Mouse (Mus musculus) kidney, postnatal 0 days (tissue): ENCODE data around the gene Pik3r2. TPM values are rescaled to one million over a fixed set of nuclear protein-coding genes. Genes with fewer than 3 reads are reported as not detected.
A peak's percentile ranks its signal among the peaks of the same experiment; 100 is the strongest.

Experiments used
- ATAC-seq: fragments of 200-750 bp; cut with Nextera tagmentation; replicated peaks from 2 replicates; pipeline ENCODE4 v1.8.0; 2017; ENCODE audit warnings: low read depth, moderate number of reproducible peaks, moderate TSS enrichment, moderate library complexity; ENCODE audit not compliant: low FRiP score
- DNase-seq: peaks from one replicate; pipeline ENCODE4 v3.0.0-alpha.2; 2016; ENCODE audit warnings: low spot score
- H3K27ac ChIP-seq: fragments of 300-500 bp; sonication (generic); 2 replicates; pipeline ENCODE4 v1.5.1; 2014; ENCODE audit warnings: mild to moderate bottlenecking
- H3K27me3 ChIP-seq: fragments of 300-500 bp; sonication (generic); 2 replicates; pipeline ENCODE4 v1.6.1; 2014; ENCODE audit warnings: low read length, mixed read lengths; ENCODE audit not compliant: insufficient read depth
- H3K36me3 ChIP-seq: fragments of 300-500 bp; sonication (generic); 2 replicates; pipeline ENCODE4 v1.6.1; 2014; ENCODE audit warnings: low read length, mixed read lengths; ENCODE audit not compliant: insufficient read depth
- H3K4me1 ChIP-seq: fragments of 300-500 bp; sonication (generic); replicated peaks from 2 replicates; pipeline ENCODE4 v1.6.1; 2014; ENCODE audit warnings: antibody characterized with exemption, low read length, mixed read lengths; ENCODE audit not compliant: insufficient read depth
- H3K4me2 ChIP-seq: fragments of 300-500 bp; sonication (generic); 2 replicates; pipeline ENCODE4 v1.6.1; 2014; ENCODE audit warnings: mild to moderate bottlenecking, low read length, moderate library complexity, mixed read lengths
- H3K4me3 ChIP-seq: fragments of 300-500 bp; sonication (generic); replicated peaks from 2 replicates; pipeline ENCODE4 v1.5.1; 2014; ENCODE audit warnings: low read depth, low read length
- H3K9ac ChIP-seq: fragments of 300-500 bp; sonication (generic); 2 replicates; pipeline ENCODE4 v1.6.1; 2014; ENCODE audit warnings: low read depth, low read length
- H3K9me3 ChIP-seq: fragments of 300-500 bp; sonication (generic); replicated peaks from 2 replicates; pipeline ENCODE4 v1.6.1; 2016; ENCODE audit warnings: low read length, inconsistent platforms, mixed read lengths
- CTCF ChIP-seq: IDR thresholded peaks from 2 replicates; pipeline ENCODE4 v1.5.1; 2016; ENCODE audit warnings: antibody characterized with exemption, low read depth, mild to moderate bottlenecking, moderate library complexity
- WGBS: fragments of 180-500 bp; shearing (Covaris S2); extraction: QIAGEN DNeasy Blood & Tissue Kit; methylation state at CpG from one replicate; pipeline ENCODE4 v1.1.7; 2014; 5-methylcytosine and 5-hydroxymethylcytosine counted together
- polyA plus RNA-seq: library from polyadenylated mRNA; unstranded; fragments of >200 nt; fragmentation: Nextera tagmentation; extraction: Ambion mirVana; gene quantifications from 2 replicates; pipeline ENCODE4 v1.2.1, GENCODE M21; 2015

Gene Pik3r2
- polyA plus RNA-seq, 1 experiment from 2014 or later = 43.8 TPM

GRCm38 (mm10) chr8:70795370-70795769 lies 18.9 kb upstream of the Pik3r2 start:
- 98% methylated on average over 2 of the region's 2 CpGs for WGBS
- Histone ChIP-seq H3K27ac (no peak overlapping the region), H3K9ac (no peak overlapping the region), H3K4me1 (peaks cover 35% of the 10 kb centered on the region), H3K27me3 (peaks cover 9% of the 10 kb centered on the region; the same call in 1 of the 2 replicates), H3K4me3 (no peak overlapping the region), H3K9me3 (no peaks in the 10 kb centered on the region), H3K4me2 (no peak overlapping the region), H3K36me3 (no peaks in the 10 kb centered on the region)
- DNase-seq (no peak), ATAC-seq (no peak)
- peak; percentile 56 for TF ChIP-seq CTCF

- Histone ChIP-seq H3K4me3 (no peak overlapping the region), H3K9ac (no peak overlapping the region), H3K9me3 (no peaks in the 10 kb centered on the region), H3K4me2 (no peak overlapping the region), H3K4me1 (peaks cover 35% of the 10 kb centered on the region), H3K27me3 (peaks cover 9% of the 10 kb centered on the region; the same call in 1 of the 2 replicates), H3K36me3 (0 out of 2 replicates have a peak, but pooled peaks cover under 1% of the 10 kb centered on the region), H3K27ac (no peak overlapping the region)
- 80% methylated on average over 2 of the region's 2 CpGs for WGBS
- no peak for TF ChIP-seq CTCF
- DNase-seq (no peak), ATAC-seq (no peak)
Observed at GRCm38 (mm10) chr8:70794215-70794614, 17.7 kb upstream of the Pik3r2 start.

GRCm38 (mm10) chr8:70792700-70793099 lies 16.2 kb upstream of the Pik3r2 start:
- peak overlapping the region; percentile 86; the same call in 1 of the 2 replicates for H3K27ac ChIP-seq
- 2% methylated on average over 20 of the region's 20 CpGs for WGBS
- H3K4me3 ChIP-seq = peak overlapping the region; percentile 70
- peak; percentile 70 for ATAC-seq
- H3K27me3 ChIP-seq = no peaks in the 10 kb centered on the region
- H3K4me2 ChIP-seq = peak overlapping the region; percentile 80
- H3K36me3 ChIP-seq = peaks cover 13% of the 10 kb centered on the region; the same call in 1 of the 2 replicates
- peaks cover 26% of the 10 kb centered on the region for H3K4me1 ChIP-seq
- no peaks in the 10 kb centered on the region for H3K9me3 ChIP-seq
- peak overlapping the region; percentile 83; the same call in 1 of the 2 replicates for H3K9ac ChIP-seq
- DNase-seq = peak; percentile 74
- TF ChIP-seq CTCF = 0 out of 2 replicates have a peak, but pooled peaks have one; percentile 5

GRCm38 (mm10) chr8:70791975-70792691 lies 15.6 kb upstream of the Pik3r2 start:
- Histone ChIP-seq H3K9me3 (no peaks in the 10 kb centered on the region), H3K27me3 (no peaks in the 10 kb centered on the region), H3K4me2 (peak overlapping the region; percentile 80), H3K4me1 (peaks cover 23% of the 10 kb centered on the region), H3K9ac (peak overlapping the region; percentile 83), H3K27ac (peak overlapping the region; percentile 86), H3K36me3 (peaks cover 13% of the 10 kb centered on the region; the same call in 1 of the 2 replicates), H3K4me3 (peak overlapping the region; percentile 70)
- TF ChIP-seq CTCF = no peak
- peak; percentile 98 for DNase-seq
- 4% methylated on average over 58 of the region's 58 CpGs for WGBS
- peak; percentile 81 for ATAC-seq

- no peak for TF ChIP-seq CTCF
- WGBS = 36% methylated on average over 7 of the region's 7 CpGs
- Histone ChIP-seq H3K9ac (peak overlapping the region; percentile 83), H3K4me3 (peak overlapping the region; percentile 70), H3K9me3 (no peaks in the 10 kb centered on the region), H3K27ac (peak overlapping the region; percentile 86; the same call in 1 of the 2 replicates), H3K4me2 (peak overlapping the region; percentile 80), H3K27me3 (no peaks in the 10 kb centered on the region), H3K4me1 (peaks cover 18% of the 10 kb centered on the region), H3K36me3 (peaks cover 14% of the 10 kb centered on the region; the same call in 1 of the 2 replicates)
- DNase-seq (no peak), ATAC-seq (no peak)
Observed at GRCm38 (mm10) chr8:70791294-70791701, 14.8 kb upstream of the Pik3r2 start.

GRCm38 (mm10) chr8:70790846-70791245 lies 14.3 kb upstream of the Pik3r2 start:
- DNase-seq = peak; percentile 59
- Histone ChIP-seq H3K4me2 (peak overlapping the region; percentile 80), H3K9ac (peak overlapping the region; percentile 83), H3K27ac (no peak overlapping the region), H3K27me3 (no peaks in the 10 kb centered on the region), H3K9me3 (no peaks in the 10 kb centered on the region), H3K4me3 (0 out of 2 replicates have a peak overlapping the region, but pooled peaks have one; percentile 70), H3K4me1 (peaks cover 18% of the 10 kb centered on the region), H3K36me3 (peaks cover 19% of the 10 kb centered on the region; the same call in 1 of the 2 replicates)
- TF ChIP-seq CTCF = no peak
- ATAC-seq = no peak
- WGBS = 23% methylated on average over 8 of the region's 8 CpGs
